Mouse (Mus musculus) ES-Bruce4 (cell line): ENCODE results near the gene Rbms3.
A peak's percentile ranks its signal among the peaks of the same experiment; 100 is the strongest.

Experiments
- CTCF ChIP-seq: IDR thresholded peaks from one replicate; pipeline ENCODE4 v1.8.1; 2011; ENCODE audit warnings: low read depth, low read length
- EP300 ChIP-seq: IDR thresholded peaks from 2 replicates; pipeline ENCODE4 v1.6.1; 2011; ENCODE audit warnings: low read depth, low read length; ENCODE audit not compliant: insufficient read depth
- POLR2A ChIP-seq: IDR thresholded peaks from one replicate; pipeline ENCODE4 v1.8.1; 2011; ENCODE audit warnings: low read length; ENCODE audit not compliant: insufficient read depth

GRCm38 (mm10) chr9:116977428-116977827, 652.3 kb downstream of the Rbms3 start:
- TF ChIP-seq POLR2A: no peak
- TF ChIP-seq CTCF: peak; percentile 47
- no peak for TF ChIP-seq EP300
